Mouse (Mus musculus) CH12.LX (cell line): ENCODE measurements around the gene Lama5. TPM values are rescaled to one million over a fixed set of nuclear protein-coding genes. Genes with fewer than 3 reads are reported as not detected.

Experiments
- DNase-seq: peaks from one replicate; pipeline ENCODE4 v3.0.0-alpha.2; 2013; ENCODE audit errors: extremely low read depth
- H3K27ac ChIP-seq: 2 replicates; pipeline ENCODE4 v1.5.1; 2012; ENCODE audit warnings: low read depth, mild to moderate bottlenecking, control low read depth, moderate library complexity; ENCODE audit not compliant: insufficient read depth
- H3K27me3 ChIP-seq: replicated peaks from 2 replicates; pipeline ENCODE3; 2012; ENCODE audit warnings: inconsistent platforms
- H3K36me3 ChIP-seq, 2 experiments: replicated peaks in 1 of 2; 2 replicates each; pipeline versions ENCODE3 to v1.6.1; 2012; ENCODE audit warnings: inconsistent platforms in 1 of 2, low read length in 1 of 2, mild to moderate bottlenecking in 1 of 2, mixed read lengths in 1 of 2, moderate library complexity in 1 of 2; ENCODE audit not compliant: control insufficient read depth in 1 of 2, insufficient read depth in 1 of 2
- H3K4me1 ChIP-seq, 2 experiments: 2 replicates each; pipeline ENCODE4 v1.6.1; 2012; ENCODE audit warnings: inconsistent platforms in 1 of 2, moderate library complexity in 1 of 2; ENCODE audit not compliant: insufficient read depth in 2 of 2, control insufficient read depth in 1 of 2
- H3K4me2 ChIP-seq: 2 replicates; pipeline ENCODE4 v1.6.1; 2012; ENCODE audit warnings: low read depth, mild to moderate bottlenecking, control low read depth; ENCODE audit not compliant: poor library complexity, insufficient read depth, severe bottlenecking
- H3K4me3 ChIP-seq, 3 experiments: fragments of 150-350 bp in 1 of 3; sonication (generic) in 1 of 3; replicated peaks in 1 of 3; 2 replicates each; pipeline versions ENCODE3 to v1.5.1; 2011 to 2012; ENCODE audit warnings: low read depth in 2 of 3, low read length in 2 of 3, mild to moderate bottlenecking in 2 of 3, moderate library complexity in 2 of 3, control low read depth in 1 of 3, improper control_type of control experiment in 1 of 3, inconsistent platforms in 1 of 3, mixed read lengths in 1 of 3; ENCODE audit not compliant: poor library complexity in 1 of 3
- H3K79me2 ChIP-seq: replicated peaks from 2 replicates; pipeline ENCODE4 v1.6.1; 2012; ENCODE audit warnings: mild to moderate bottlenecking, moderate library complexity; ENCODE audit not compliant: control insufficient read depth, poor library complexity, insufficient read depth, severe bottlenecking; ENCODE audit errors: extremely low read depth
- H3K9ac ChIP-seq: 2 replicates; pipeline ENCODE4 v1.6.1; 2012; ENCODE audit warnings: low read depth, mild to moderate bottlenecking, control low read depth, moderate library complexity; ENCODE audit not compliant: insufficient read depth
- H3K9me3 ChIP-seq: replicated peaks from 2 replicates; pipeline ENCODE3; 2012; ENCODE audit warnings: low read length, inconsistent platforms, mixed read lengths
- CHD1 ChIP-seq: IDR thresholded peaks from 2 replicates; pipeline ENCODE4 v1.6.1; 2012; ENCODE audit warnings: low read depth, low read length, improper control_type of control experiment, inconsistent platforms
- CHD2 ChIP-seq: IDR thresholded peaks from 2 replicates; pipeline ENCODE4 v1.6.1; 2011; ENCODE audit warnings: low read length, improper control_type of control experiment
- E2F4 ChIP-seq: IDR thresholded peaks from 2 replicates; pipeline ENCODE4 v1.6.1; 2011; ENCODE audit warnings: low read depth, low read length, improper control_type of control experiment; ENCODE audit not compliant: insufficient replicate concordance
- GABPA ChIP-seq: IDR thresholded peaks from 2 replicates; pipeline ENCODE4 v1.6.1; 2012; ENCODE audit warnings: low read depth, low read length, improper control_type of control experiment, inconsistent platforms; ENCODE audit not compliant: insufficient replicate concordance
- IRF4 ChIP-seq: IDR thresholded peaks from 2 replicates; pipeline ENCODE4 v1.6.1; 2014; ENCODE audit warnings: low read depth, mild to moderate bottlenecking, inconsistent platforms, low read length, improper control_type of control experiment
- JUN ChIP-seq: IDR thresholded peaks from 2 replicates; pipeline ENCODE4 v1.6.1; 2011; ENCODE audit warnings: low read depth, mild to moderate bottlenecking, low read length, improper control_type of control experiment, moderate library complexity; ENCODE audit not compliant: insufficient read depth
- MYC ChIP-seq: IDR thresholded peaks from 2 replicates; pipeline ENCODE4 v1.6.1; 2011; ENCODE audit warnings: low read depth, mild to moderate bottlenecking, improper control_type of control experiment, low read length
- PAX5 ChIP-seq: IDR thresholded peaks from 2 replicates; pipeline ENCODE4 v1.6.1; 2012; ENCODE audit warnings: low read length, inconsistent platforms, mixed read lengths
- POLR2A ChIP-seq: IDR thresholded peaks from 2 replicates; pipeline ENCODE4 v1.6.1; 2011; ENCODE audit warnings: low read depth, mild to moderate bottlenecking, improper control_type of control experiment, low read length
- POLR2AphosphoS2 ChIP-seq: IDR thresholded peaks from 2 replicates; pipeline ENCODE4 v1.6.1; 2011; ENCODE audit warnings: low read depth, low read length, improper control_type of control experiment
- SIN3A ChIP-seq: IDR thresholded peaks from 2 replicates; pipeline ENCODE4 v1.6.1; 2012; ENCODE audit warnings: low read length, improper control_type of control experiment, inconsistent platforms
- TBP ChIP-seq: conservative IDR thresholded peaks from 2 replicates; pipeline ENCODE4 v1.6.1; 2011; ENCODE audit warnings: low read depth, low read length, improper control_type of control experiment
- TCF12 ChIP-seq: IDR thresholded peaks from 2 replicates; pipeline ENCODE4 v1.6.1; 2014; ENCODE audit warnings: low read depth, mild to moderate bottlenecking, inconsistent platforms, low read length, improper control_type of control experiment
- UBTF ChIP-seq: IDR thresholded peaks from 2 replicates; pipeline ENCODE4 v1.6.1; 2012; ENCODE audit warnings: low read depth, mild to moderate bottlenecking, inconsistent platforms, low read length, improper control_type of control experiment, moderate library complexity
- ZKSCAN1 ChIP-seq: IDR thresholded peaks from 2 replicates; pipeline ENCODE4 v1.6.1; 2012; ENCODE audit warnings: low read depth, inconsistent platforms, low read length, improper control_type of control experiment, borderline replicate concordance
- ZNF384 ChIP-seq: IDR thresholded peaks from 2 replicates; pipeline ENCODE4 v1.6.1; 2012; ENCODE audit warnings: low read depth, low read length, improper control_type of control experiment, inconsistent platforms
- dilution Hi-C: fragments of 300-500 bp; cut with MboI; formaldehyde crosslinking; loops from 2 replicates; pipeline ENCODE4 v1.14.3; 2020; ENCODE audit warnings: low sequenced_read_pairs; ENCODE audit not compliant: extremely low pct_unique_long_range_greater_than_20kb, extremely low pct_ligation_motif_present
- in situ Hi-C: fragments of 300-500 bp; cut with MboI; formaldehyde crosslinking; loops from 3 replicates; pipeline ENCODE4 v1.14.3; 2019; ENCODE audit warnings: low sequenced_read_pairs, low pct_ligation_motif_present, low pct_unique_long_range_greater_than_20kb, mixed read lengths
- polyA plus RNA-seq: library from polyadenylated mRNA; unstranded; fragments of >175 nt; gene quantifications from 2 replicates; pipeline ENCODE4 v1.2.1, GENCODE M21; 2012; ENCODE audit warnings: low read depth; ENCODE audit not compliant: insufficient read length
- total RNA-seq, 2 experiments: library from RNA; depleted of rRNA; stranded (reverse); fragments of 300-350 nt in 1 of 2; fragments of >200 nt in 1 of 2; gene quantifications; 2 replicates each; pipeline ENCODE4 v1.2.3; 2012 to 2014

The Lama5 gene
- total and polyA plus RNA-seq, 3 experiments: 0.20 to 0.85 (median 0.67) TPM

GRCm38 (mm10) chr2:180217587-180217986 lies 8.1 kb downstream of the Lama5 start:
- Histone ChIP-seq H3K36me3 (no peaks in the 10 kb centered on the region), H3K4me3 (no peak overlapping the region), H3K27me3 (peaks cover 74% of the 10 kb centered on the region), H3K9me3 (peaks cover 2% of the 10 kb centered on the region), H3K4me2 (no peak overlapping the region), H3K79me2 (no peaks in the 10 kb centered on the region), H3K27ac (no peak overlapping the region), H3K9ac (no peak overlapping the region), H3K4me1 (peaks cover 0 to 3% of the 10 kb centered on the region in 2 experiments; a peak in 2 of 4 replicates)
- in situ Hi-C loops: no loop called here
- TF ChIP-seq POLR2AphosphoS2 (no peak), UBTF (no peak), E2F4 (no peak), JUN (no peak), IRF4 (no peak)
- no peak for DNase-seq
- dilution Hi-C loops: no loop called here

DNA sequence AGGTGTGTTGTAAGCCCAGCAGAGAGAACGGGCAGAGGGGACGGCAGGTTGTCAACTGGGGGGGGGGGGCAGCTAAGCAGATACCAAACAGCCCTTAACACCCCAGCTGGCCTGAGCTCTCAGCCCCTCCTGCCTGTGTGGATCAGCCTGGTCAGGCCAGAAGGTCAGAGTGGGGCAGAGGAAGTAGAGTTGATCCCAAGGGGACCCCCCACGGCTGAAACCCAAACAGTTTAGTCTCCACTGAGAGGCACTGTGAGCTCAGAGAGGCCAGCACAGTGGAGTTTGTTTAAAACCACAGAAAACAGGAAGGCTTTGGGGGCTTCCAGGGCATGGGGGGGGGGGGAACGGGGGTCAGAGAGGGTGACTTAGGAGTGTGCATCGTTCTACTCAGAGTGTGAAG lies 8.7 kb downstream of the Lama5 start:
- H3K9ac ChIP-seq: no peak overlapping the region
- no peak overlapping the region for H3K4me3 ChIP-seq
- H3K9me3 ChIP-seq: peaks cover 4% of the 10 kb centered on the region
- dilution Hi-C loops: no loop called here
- peaks cover 67% of the 10 kb centered on the region for H3K27me3 ChIP-seq
- peaks cover 0 to 3% of the 10 kb centered on the region in 2 experiments; a peak in 2 of 4 replicates for H3K4me1 ChIP-seq
- no peak for DNase-seq
- in situ Hi-C loops: no loop called here
- H3K79me2 ChIP-seq: no peaks in the 10 kb centered on the region
- H3K27ac ChIP-seq: no peak overlapping the region
- H3K36me3 ChIP-seq: no peaks in the 10 kb centered on the region
- no peak overlapping the region; the same call in 1 of the 2 replicates for H3K4me2 ChIP-seq
- TF ChIP-seq MYC (no peak), TBP (no peak), ZNF384 (no peak), CHD2 (no peak), IRF4 (no peak)

- in situ Hi-C loops (no loop called here), dilution Hi-C loops (no loop called here)
- Histone ChIP-seq H3K9ac (no peak overlapping the region), H3K4me1 (peaks cover 0 to 3% of the 10 kb centered on the region in 2 experiments; a peak in 2 of 4 replicates), H3K36me3 (no peaks in the 10 kb centered on the region), H3K27me3 (peaks cover 59% of the 10 kb centered on the region), H3K27ac (no peak overlapping the region), H3K9me3 (peaks cover 4% of the 10 kb centered on the region), H3K4me2 (no peak overlapping the region), H3K4me3 (no peak overlapping the region), H3K79me2 (no peaks in the 10 kb centered on the region)
- no peak for DNase-seq
- TF ChIP-seq SIN3A: no peak
- no peak for TF ChIP-seq TCF12
- TF ChIP-seq ZKSCAN1: no peak
- no peak for TF ChIP-seq CHD1
- no peak for TF ChIP-seq POLR2A
- TF ChIP-seq PAX5: no peak
- no peak for TF ChIP-seq GABPA
- TF ChIP-seq E2F4: no peak
Observed at GRCm38 (mm10) chr2:180215951-180216350, 9.7 kb downstream of the Lama5 start.
